Mouse (Mus musculus) hindbrain, embryonic 15.5 days (tissue): ENCODE results near the gene Gm8334. TPM values are rescaled to one million over a fixed set of nuclear protein-coding genes. Genes with fewer than 3 reads are reported as not detected.
"Not testable (repeated sequence)": the region's sequence is repeated elsewhere in the genome, so short reads cannot be mapped to it uniquely, and the experiment has no call there.

Source experiments
- ATAC-seq: fragments of 200-750 bp; cut with Nextera tagmentation; 2 replicates; pipeline ENCODE4 v1.8.0; 2017; ENCODE audit warnings: low read depth, moderate number of reproducible peaks, moderate TSS enrichment; ENCODE audit not compliant: low FRiP score
- H3K27ac ChIP-seq: fragments of 300-500 bp; sonication (generic); replicated peaks from 2 replicates; pipeline ENCODE4 v1.5.1; 2015; ENCODE audit warnings: mild to moderate bottlenecking, inconsistent platforms
- H3K27me3 ChIP-seq: fragments of 300-500 bp; sonication (generic); 2 replicates; pipeline ENCODE4 v1.6.1; 2015; ENCODE audit warnings: control low read depth, inconsistent platforms
- H3K36me3 ChIP-seq: fragments of 300-500 bp; sonication (generic); 2 replicates; pipeline ENCODE4 v1.6.1; 2015; ENCODE audit warnings: control low read depth, inconsistent platforms
- H3K4me1 ChIP-seq: fragments of 300-500 bp; sonication (generic); replicated peaks from 2 replicates; pipeline ENCODE4 v1.6.1; 2015; ENCODE audit warnings: control low read depth, inconsistent platforms
- H3K4me2 ChIP-seq: fragments of 300-500 bp; sonication (generic); 2 replicates; pipeline ENCODE4 v1.6.1; 2015; ENCODE audit warnings: moderate library complexity, mild to moderate bottlenecking, inconsistent platforms
- H3K4me3 ChIP-seq: fragments of 300-500 bp; sonication (generic); 2 replicates; pipeline ENCODE4 v1.5.1; 2015; ENCODE audit warnings: mild to moderate bottlenecking, inconsistent platforms
- H3K9ac ChIP-seq: fragments of 300-500 bp; sonication (generic); 2 replicates; pipeline ENCODE4 v1.6.1; 2015; ENCODE audit warnings: inconsistent platforms
- H3K9me3 ChIP-seq: fragments of 300-500 bp; sonication (generic); 2 replicates; pipeline ENCODE4 v1.6.1; 2016; ENCODE audit warnings: control low read depth, inconsistent platforms
- WGBS: fragments of 180-500 bp; shearing (Covaris S2); methylation state at CpG from one replicate; pipeline ENCODE4 v1.1.7; 2015; 5-methylcytosine and 5-hydroxymethylcytosine counted together
- polyA plus RNA-seq: library from polyadenylated mRNA; unstranded; fragments of >200 nt; fragmentation: Nextera tagmentation; extraction: Ambion mirVana; gene quantifications from 2 replicates; pipeline ENCODE4 v1.2.1, GENCODE M21; 2015

Gm8334 gene
- polyA plus RNA-seq, result not detected in 2 replicates

DNA sequence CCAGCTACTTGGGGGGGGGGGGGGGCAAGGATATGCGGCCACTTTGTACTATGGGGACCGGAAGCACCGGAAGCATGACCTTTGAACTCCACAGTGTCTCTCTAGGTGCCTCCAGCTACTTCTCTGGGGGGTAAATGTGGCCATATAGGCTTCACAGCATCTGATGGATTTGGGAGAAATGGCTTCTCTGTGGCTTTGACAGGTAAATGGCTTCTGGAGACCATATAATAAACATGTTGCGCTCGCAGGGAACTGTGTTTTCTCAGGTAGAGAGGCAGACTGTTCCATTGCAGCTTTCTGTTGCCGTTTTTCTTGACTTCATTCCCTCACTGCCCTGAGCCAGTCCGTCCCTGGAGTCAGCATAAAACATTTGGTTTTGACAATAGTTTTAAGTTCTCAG, at the start of gene Gm8334:
Gene Gm8334, minus strand, starts transcription at position 101 of the 400 bp plus-strand sequence.
- not testable (repeated sequence) for H3K9ac ChIP-seq, H3K4me3 ChIP-seq, H3K4me1 ChIP-seq, H3K36me3 ChIP-seq, H3K9me3 ChIP-seq, ATAC-seq, H3K27ac ChIP-seq, H3K4me2 ChIP-seq, H3K27me3 ChIP-seq
- 89% methylated on average over 4 of the region's 7 CpGs for WGBS

DNA sequence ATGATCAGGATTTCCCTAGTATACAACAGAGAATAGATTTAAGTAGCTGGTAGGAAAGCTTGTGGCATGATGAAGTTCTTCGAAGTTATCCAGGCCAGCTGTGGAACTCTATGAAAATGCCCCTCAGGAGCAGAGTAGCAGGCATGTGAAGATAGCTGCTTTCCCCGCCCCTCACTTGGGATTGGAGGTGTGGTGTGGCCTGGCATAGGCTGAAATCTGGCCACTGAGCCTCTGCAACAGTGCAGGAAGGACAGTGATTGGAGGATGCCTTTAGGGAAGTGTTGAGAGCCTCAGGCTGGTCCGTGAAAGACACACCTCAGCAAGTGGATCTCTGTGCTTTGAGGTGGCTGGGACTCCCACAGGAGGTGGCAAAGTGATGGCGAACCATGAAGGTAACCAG, 48.3 kb upstream of the Gm8334 start, which contains the start of gene Gm15127:
Gene Gm15127, plus strand, starts transcription at position 301 of the 400 bp plus-strand sequence.
- 64% methylated on average over 3 of the region's 4 CpGs for WGBS
- not testable (repeated sequence) for H3K36me3 ChIP-seq, H3K4me3 ChIP-seq, H3K4me1 ChIP-seq, H3K27ac ChIP-seq, H3K9ac ChIP-seq, H3K9me3 ChIP-seq, ATAC-seq, H3K27me3 ChIP-seq, H3K4me2 ChIP-seq

Other genes starting within 250 kb of the Gm8334 start
- gene Gm15114, start 126.2 kb downstream of the Gm8334 start, polyA plus RNA-seq, result not detected in 2 replicates
- not detected in 2 replicates for gene Gm15127, start 48.4 kb upstream of the Gm8334 start, polyA plus RNA-seq
- gene Luzp4, start 242.5 kb upstream of the Gm8334 start, polyA plus RNA-seq, result not detected in 2 replicates